Mouse (Mus musculus): ENCODE results near the gene Cep55. TPM values are rescaled to one million over a fixed set of nuclear protein-coding genes. Genes with fewer than 3 reads are reported as not detected.

Cep55 gene
- polyA plus RNA-seq, 1 experiment: 8.4 TPM

- H3K4me1 ChIP-seq (replicated peaks; ENCODE audit: control insufficient read depth, insufficient read depth, low read length): no peaks in the 10 kb centered on the region
- no peak for DNase-seq
- H3K4me3 ChIP-seq (ENCODE audit: control insufficient read depth, insufficient read depth, low read length): no peak overlapping the region
- no peaks in the 10 kb centered on the region for H3K27me3 ChIP-seq (ENCODE audit: control insufficient read depth, insufficient read depth, low read length)
- H3K36me3 ChIP-seq (ENCODE audit: control insufficient read depth, insufficient read depth, low read length): peaks cover 15% of the 10 kb centered on the region; the same call in 1 of the 2 replicates
- WGBS: 98% methylated on average over 1 of the region's 1 CpGs
- no peak overlapping the region for H3K27ac ChIP-seq (ENCODE audit: control insufficient read depth, insufficient read depth, low read length)
- TF ChIP-seq POLR2A (IDR thresholded peaks at IDR 0.05; ENCODE audit: control insufficient read depth, extremely low read depth, insufficient read depth, low read length, poor library complexity) (no peak), CTCF (IDR thresholded peaks at IDR 0.05; ENCODE audit: borderline replicate concordance, control insufficient read depth, extremely low read depth, insufficient read depth, low read length, poor library complexity) (no peak)
Measured at GRCm38 (mm10) chr19:38064051-38064450, 9.2 kb downstream of the Cep55 start.

GRCm38 (mm10) chr19:38073226-38073625 is 18.4 kb downstream of the Cep55 start:
- H3K27me3 ChIP-seq (ENCODE audit: control insufficient read depth, insufficient read depth, low read length): no peaks in the 10 kb centered on the region
- TF ChIP-seq CTCF (IDR thresholded peaks at IDR 0.05; ENCODE audit: borderline replicate concordance, control insufficient read depth, extremely low read depth, insufficient read depth, low read length, poor library complexity): no peak
- no peak for TF ChIP-seq POLR2A (IDR thresholded peaks at IDR 0.05; ENCODE audit: control insufficient read depth, extremely low read depth, insufficient read depth, low read length, poor library complexity)
- no peak overlapping the region for H3K4me3 ChIP-seq (ENCODE audit: control insufficient read depth, insufficient read depth, low read length)
- H3K4me1 ChIP-seq (replicated peaks; ENCODE audit: control insufficient read depth, insufficient read depth, low read length): no peaks in the 10 kb centered on the region
- H3K27ac ChIP-seq (ENCODE audit: control insufficient read depth, insufficient read depth, low read length): no peak overlapping the region
- peaks cover 42% of the 10 kb centered on the region for H3K36me3 ChIP-seq (ENCODE audit: control insufficient read depth, insufficient read depth, low read length)
- WGBS: 99% methylated on average over 5 of the region's 5 CpGs
- DNase-seq: no peak

- Histone ChIP-seq H3K4me3 (ENCODE audit: control insufficient read depth, insufficient read depth, low read length) (no peak overlapping the region), H3K27me3 (ENCODE audit: control insufficient read depth, insufficient read depth, low read length) (no peaks in the 10 kb centered on the region), H3K4me1 (replicated peaks; ENCODE audit: control insufficient read depth, insufficient read depth, low read length) (no peaks in the 10 kb centered on the region), H3K36me3 (ENCODE audit: control insufficient read depth, insufficient read depth, low read length) (peaks cover 34% of the 10 kb centered on the region), H3K27ac (ENCODE audit: control insufficient read depth, insufficient read depth, low read length) (no peak overlapping the region)
- no peak for DNase-seq
- 94% methylated on average over 11 of the region's 11 CpGs for WGBS
- TF ChIP-seq POLR2A (IDR thresholded peaks at IDR 0.05; ENCODE audit: control insufficient read depth, extremely low read depth, insufficient read depth, low read length, poor library complexity) (no peak), CTCF (IDR thresholded peaks at IDR 0.05; ENCODE audit: borderline replicate concordance, control insufficient read depth, extremely low read depth, insufficient read depth, low read length, poor library complexity) (no peak)
Measured at GRCm38 (mm10) chr19:38075051-38075450, 20.2 kb downstream of the Cep55 start.

- peaks cover 23% of the 10 kb centered on the region for H3K36me3 ChIP-seq (ENCODE audit: control insufficient read depth, insufficient read depth, low read length)
- no peak overlapping the region for H3K27ac ChIP-seq (ENCODE audit: control insufficient read depth, insufficient read depth, low read length)
- H3K4me3 ChIP-seq (ENCODE audit: control insufficient read depth, insufficient read depth, low read length): no peak overlapping the region
- TF ChIP-seq CTCF (IDR thresholded peaks at IDR 0.05; ENCODE audit: borderline replicate concordance, control insufficient read depth, extremely low read depth, insufficient read depth, low read length, poor library complexity): no peak
- no peak for TF ChIP-seq POLR2A (IDR thresholded peaks at IDR 0.05; ENCODE audit: control insufficient read depth, extremely low read depth, insufficient read depth, low read length, poor library complexity)
- WGBS: 91% methylated on average over 2 of the region's 2 CpGs
- DNase-seq: no peak
- H3K27me3 ChIP-seq (ENCODE audit: control insufficient read depth, insufficient read depth, low read length): no peaks in the 10 kb centered on the region
- H3K4me1 ChIP-seq (replicated peaks; ENCODE audit: control insufficient read depth, insufficient read depth, low read length): no peaks in the 10 kb centered on the region
Measured at GRCm38 (mm10) chr19:38076251-38076650, 21.4 kb downstream of the Cep55 start.

- no peaks in the 10 kb centered on the region for H3K27me3 ChIP-seq (ENCODE audit: control insufficient read depth, insufficient read depth, low read length)
- no peaks in the 10 kb centered on the region for H3K4me1 ChIP-seq (replicated peaks; ENCODE audit: control insufficient read depth, insufficient read depth, low read length)
- H3K27ac ChIP-seq (ENCODE audit: control insufficient read depth, insufficient read depth, low read length): no peak overlapping the region
- 93% methylated on average over 3 of the region's 3 CpGs for WGBS
- no peak overlapping the region for H3K4me3 ChIP-seq (ENCODE audit: control insufficient read depth, insufficient read depth, low read length)
- DNase-seq: no peak
- H3K36me3 ChIP-seq (ENCODE audit: control insufficient read depth, insufficient read depth, low read length): peaks cover 8% of the 10 kb centered on the region; the same call in 1 of the 2 replicates
- TF ChIP-seq CTCF (IDR thresholded peaks at IDR 0.05; ENCODE audit: borderline replicate concordance, control insufficient read depth, extremely low read depth, insufficient read depth, low read length, poor library complexity) (no peak), POLR2A (IDR thresholded peaks at IDR 0.05; ENCODE audit: control insufficient read depth, extremely low read depth, insufficient read depth, low read length, poor library complexity) (no peak)
Measured at GRCm38 (mm10) chr19:38077851-38078540, 23.2 kb downstream of the Cep55 start.

GRCm38 (mm10) chr19:38081361-38081760 is 26.6 kb downstream of the Cep55 start:
- H3K27me3 ChIP-seq (ENCODE audit: control insufficient read depth, insufficient read depth, low read length): no peaks in the 10 kb centered on the region
- WGBS: 83% methylated on average over 3 of the region's 3 CpGs
- TF ChIP-seq POLR2A (IDR thresholded peaks at IDR 0.05; ENCODE audit: control insufficient read depth, extremely low read depth, insufficient read depth, low read length, poor library complexity) (no peak), CTCF (IDR thresholded peaks at IDR 0.05; ENCODE audit: borderline replicate concordance, control insufficient read depth, extremely low read depth, insufficient read depth, low read length, poor library complexity) (no peak)
- no peaks in the 10 kb centered on the region for H3K36me3 ChIP-seq (ENCODE audit: control insufficient read depth, insufficient read depth, low read length)
- H3K4me1 ChIP-seq (replicated peaks; ENCODE audit: control insufficient read depth, insufficient read depth, low read length): no peaks in the 10 kb centered on the region
- DNase-seq: no peak
- H3K27ac ChIP-seq (ENCODE audit: control insufficient read depth, insufficient read depth, low read length): no peak overlapping the region
- no peak overlapping the region for H3K4me3 ChIP-seq (ENCODE audit: control insufficient read depth, insufficient read depth, low read length)

Data from thymus, adult 2 months (tissue).